Mouse (Mus musculus): Measurements from ENCODE around the gene Pi16.
A peak's percentile ranks its signal among the peaks of the same experiment; 100 is the strongest.
"Not testable (repeated sequence)": the region's sequence is repeated elsewhere in the genome, so short reads cannot be mapped to it uniquely, and the experiment has no call there.

Pi16 gene

GRCm38 (mm10) chr17:29317380-29317779, at the start of gene Pi16:
Pi16 (plus strand) TSS chr17:29317680.
- not testable (repeated sequence) for DNase-seq

GRCm38 (mm10) chr17:29267931-29268681, 49.4 kb upstream of the Pi16 start:
- peak; percentile 5 for DNase-seq

- DNase-seq = peak; percentile 97
Measured at GRCm38 (mm10) chr17:29268682-29269348, 48.7 kb upstream of the Pi16 start, which contains the start of gene BC004004. BC004004 (plus strand) TSS chr17:29268788.

- no peak for DNase-seq
Measured at GRCm38 (mm10) chr17:29269349-29269706, 48.2 kb upstream of the Pi16 start.

GRCm38 (mm10) chr17:29270148-29270698, 47.3 kb upstream of the Pi16 start:
- peak; percentile 7 for DNase-seq

GRCm38 (mm10) chr17:29273156-29273555, 44.3 kb upstream of the Pi16 start:
- no peak for DNase-seq

- peak; percentile 83 for DNase-seq
Measured at GRCm38 (mm10) chr17:29273889-29274288, 43.6 kb upstream of the Pi16 start.

GRCm38 (mm10) chr17:29280422-29280821, 37.1 kb upstream of the Pi16 start:
- DNase-seq = no peak

GRCm38 (mm10) chr17:29281541-29281940, 35.9 kb upstream of the Pi16 start:
- DNase-seq = no peak

GRCm38 (mm10) chr17:29282216-29282952, 35.1 kb upstream of the Pi16 start:
- no peak for DNase-seq

- no peak for DNase-seq
Measured at GRCm38 (mm10) chr17:29291793-29292192, 25.7 kb upstream of the Pi16 start.

GRCm38 (mm10) chr17:29292996-29293395, 24.5 kb upstream of the Pi16 start:
- no peak for DNase-seq

- peak; percentile 64 for DNase-seq
Measured at GRCm38 (mm10) chr17:29293807-29294605, 23.5 kb upstream of the Pi16 start.

- DNase-seq = no peak
Measured at GRCm38 (mm10) chr17:29295835-29296234, 21.6 kb upstream of the Pi16 start.

GRCm38 (mm10) chr17:29297321-29297720, 20.2 kb upstream of the Pi16 start:
- no peak for DNase-seq

GRCm38 (mm10) chr17:29297813-29298212, 19.7 kb upstream of the Pi16 start:
- DNase-seq = no peak

- DNase-seq = no peak
Measured at GRCm38 (mm10) chr17:29299282-29299681, 18.2 kb upstream of the Pi16 start.

GRCm38 (mm10) chr17:29300926-29301325, 16.6 kb upstream of the Pi16 start:
- no peak for DNase-seq

GRCm38 (mm10) chr17:29301421-29301820, 16.1 kb upstream of the Pi16 start:
- DNase-seq = peak; percentile 61

- DNase-seq = no peak
Measured at GRCm38 (mm10) chr17:29302149-29302548, 15.3 kb upstream of the Pi16 start.

GRCm38 (mm10) chr17:29303087-29303486, 14.4 kb upstream of the Pi16 start:
- no peak for DNase-seq

- DNase-seq = no peak
Measured at GRCm38 (mm10) chr17:29303856-29304255, 13.6 kb upstream of the Pi16 start.
